Mouse (Mus musculus): ENCODE results near the gene Zcchc2.

Gene Zcchc2

DNA sequence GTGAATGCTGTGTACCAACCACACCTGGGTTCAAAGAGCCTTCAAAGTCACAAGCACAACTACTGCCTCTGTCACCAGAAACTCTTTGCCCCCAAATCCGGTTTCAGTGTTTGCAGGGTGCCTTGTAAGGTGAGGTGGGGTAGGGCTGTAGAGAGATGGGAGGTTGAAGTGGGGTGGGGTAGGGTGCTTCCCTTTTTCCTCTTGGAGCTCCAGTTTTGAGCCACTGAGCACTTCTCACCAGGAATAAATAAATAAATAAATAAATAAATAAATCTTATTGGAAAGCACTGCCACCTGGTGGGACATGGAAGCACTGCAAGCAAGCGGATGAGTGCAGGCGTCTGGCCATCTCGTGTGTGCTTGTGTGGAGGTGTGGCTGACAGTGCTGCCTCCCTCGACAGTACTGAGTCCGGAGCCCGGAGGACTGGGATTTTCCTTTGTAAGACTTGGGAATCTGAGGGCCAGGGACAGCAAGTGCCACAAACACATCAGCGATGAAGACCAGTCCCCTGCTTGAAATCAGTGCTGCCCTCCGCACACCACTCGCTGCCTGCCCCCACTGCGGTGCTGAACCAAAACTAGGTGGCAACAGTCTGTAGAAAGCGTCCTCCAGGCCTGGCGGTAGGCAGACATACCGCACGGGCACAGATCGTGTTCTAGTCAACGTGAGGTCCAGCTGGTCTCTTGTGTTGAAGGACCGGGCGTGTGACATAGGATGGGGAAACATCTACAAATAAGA is 46.8 kb downstream of the Zcchc2 start:
- DNase-seq (ENCODE audit: low spot score), result peak; percentile 42

DNA sequence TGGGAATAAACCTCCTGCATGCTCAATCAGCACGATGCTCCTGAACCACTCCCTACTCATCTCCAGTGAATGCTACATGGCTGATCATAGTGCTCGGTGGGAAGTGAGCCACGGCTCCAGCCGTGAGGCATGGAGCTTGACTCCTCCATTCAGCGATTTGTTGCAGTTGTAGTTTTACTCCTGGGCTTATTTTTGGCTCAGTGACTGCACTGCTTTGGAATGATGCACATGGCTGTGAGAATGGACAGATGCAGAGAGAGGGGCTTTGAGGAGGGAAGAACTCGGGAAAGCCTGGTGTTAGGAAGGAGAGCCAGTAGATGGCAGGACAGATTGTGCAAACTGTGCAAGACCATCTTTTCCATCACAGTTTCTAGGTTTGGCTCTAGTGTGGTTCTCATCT is 49.1 kb downstream of the Zcchc2 start:
- DNase-seq (ENCODE audit: low spot score), result no peak

DNA sequence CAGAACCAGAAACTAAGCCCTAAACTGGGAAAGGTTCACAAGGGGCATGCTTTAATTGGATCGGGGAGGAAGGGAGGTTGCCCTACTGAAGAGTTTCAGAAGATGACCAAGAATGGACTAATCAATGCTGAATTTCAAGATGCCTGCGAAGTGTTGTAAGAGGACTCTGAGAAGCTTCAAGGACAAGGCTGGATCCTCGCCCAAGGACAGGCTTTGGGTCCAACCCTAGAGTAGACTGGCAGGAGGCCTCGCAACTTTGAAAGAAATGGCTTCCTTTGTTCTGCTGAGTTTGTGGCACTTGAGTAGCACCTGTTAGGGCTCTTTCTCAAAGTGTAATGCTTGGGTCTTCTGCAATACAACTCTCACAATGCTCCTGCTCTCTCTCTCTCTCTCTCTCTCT is 50.1 kb downstream of the Zcchc2 start:
- no peak for DNase-seq (ENCODE audit: low spot score)

DNA sequence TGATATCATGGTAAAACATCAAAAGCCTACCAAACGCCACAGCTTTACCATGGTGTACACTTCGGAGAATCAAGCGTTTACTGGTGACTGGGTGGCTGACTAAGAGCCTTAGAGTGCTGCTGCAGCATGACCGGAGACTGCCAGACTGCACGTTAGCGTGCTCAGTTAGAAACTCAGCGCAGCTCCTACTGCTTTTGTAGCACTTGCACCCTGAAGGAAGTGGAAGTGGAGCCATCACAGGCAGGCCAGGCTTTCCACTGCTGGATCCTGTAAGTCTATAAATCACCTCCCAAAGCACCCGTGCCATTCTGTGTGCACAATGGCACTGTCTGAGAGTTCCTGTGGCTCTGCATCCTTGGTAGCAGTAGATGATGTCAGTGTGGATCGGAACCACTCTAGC is 52.0 kb downstream of the Zcchc2 start:
- DNase-seq (ENCODE audit: low spot score), result no peak

DNA sequence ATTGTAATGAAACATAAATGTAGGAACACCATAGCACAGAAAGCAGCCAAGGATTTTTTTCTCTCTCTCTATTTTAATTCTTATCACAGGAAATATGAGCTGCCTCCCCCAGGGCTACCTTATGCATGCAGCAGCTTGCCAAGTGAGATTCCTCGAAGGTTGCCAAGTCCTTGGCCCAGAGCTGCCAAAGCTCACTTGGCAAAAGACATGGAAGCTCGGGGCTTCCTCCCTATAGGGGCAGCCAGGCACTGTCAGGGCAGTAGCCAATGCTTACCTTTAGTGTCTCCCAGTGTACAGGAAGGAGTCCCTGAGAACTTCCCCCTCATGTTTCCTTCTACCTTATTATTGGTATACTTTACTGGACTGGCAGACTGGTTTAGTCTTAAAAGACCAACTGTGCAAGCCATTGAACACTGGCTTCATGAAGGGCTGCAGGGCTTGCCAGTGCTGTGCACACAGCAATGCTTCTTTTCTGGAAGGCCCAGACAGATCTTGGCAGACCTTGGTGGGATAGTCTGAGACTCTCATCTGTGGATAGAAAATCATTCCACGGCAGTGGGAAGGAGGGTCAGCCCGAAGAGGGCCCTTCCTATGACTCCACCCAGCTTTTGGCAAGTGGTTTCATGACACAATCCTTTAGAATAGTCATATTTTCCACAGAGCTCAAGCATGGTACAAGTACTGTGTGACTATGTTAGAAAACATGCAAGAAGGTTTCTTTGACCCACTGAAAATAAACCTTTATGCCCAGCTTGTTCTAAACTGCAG is 53.0 kb downstream of the Zcchc2 start:
- DNase-seq (ENCODE audit: low spot score), result no peak

DNA sequence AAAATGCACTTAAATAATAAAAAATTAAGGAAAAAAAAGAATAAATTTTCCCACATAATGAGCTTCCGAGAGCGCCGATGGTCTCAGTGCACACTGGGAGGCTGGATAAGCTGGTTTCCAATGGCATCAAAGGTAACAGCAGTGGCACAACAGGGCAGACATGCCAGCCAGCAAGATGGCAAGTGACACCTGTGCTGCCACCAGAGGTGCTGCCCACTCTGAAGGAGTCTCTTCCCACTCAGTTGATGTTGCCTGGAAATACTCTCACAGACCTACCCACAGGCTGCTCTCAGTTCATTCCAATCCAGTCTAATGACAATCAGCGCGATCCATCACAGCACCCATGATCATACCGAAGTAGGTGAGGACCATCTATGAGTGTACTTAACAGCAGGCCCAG is 58.8 kb downstream of the Zcchc2 start:
- DNase-seq (ENCODE audit: low spot score), result no peak

DNA sequence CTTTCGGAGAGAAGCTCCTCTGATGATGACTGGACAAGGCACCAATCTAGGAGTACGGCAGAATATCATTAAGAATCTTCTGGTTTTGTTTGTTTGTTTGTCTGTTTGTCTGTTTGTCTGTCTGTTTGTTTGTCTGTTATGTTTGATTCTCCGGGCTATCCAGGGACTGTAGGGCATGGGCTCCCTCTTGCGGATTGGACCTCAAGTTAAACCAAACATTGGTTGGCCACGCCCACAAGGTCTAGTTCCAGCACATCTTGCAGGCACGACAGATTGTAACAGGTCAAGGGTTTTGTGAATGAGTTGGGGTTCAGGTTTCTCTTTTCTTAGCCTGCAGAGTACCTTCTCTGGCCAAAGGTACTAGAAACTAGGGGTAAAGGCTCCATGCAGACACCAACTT is 64.8 kb downstream of the Zcchc2 start:
- no peak for DNase-seq (ENCODE audit: low spot score)

DNA sequence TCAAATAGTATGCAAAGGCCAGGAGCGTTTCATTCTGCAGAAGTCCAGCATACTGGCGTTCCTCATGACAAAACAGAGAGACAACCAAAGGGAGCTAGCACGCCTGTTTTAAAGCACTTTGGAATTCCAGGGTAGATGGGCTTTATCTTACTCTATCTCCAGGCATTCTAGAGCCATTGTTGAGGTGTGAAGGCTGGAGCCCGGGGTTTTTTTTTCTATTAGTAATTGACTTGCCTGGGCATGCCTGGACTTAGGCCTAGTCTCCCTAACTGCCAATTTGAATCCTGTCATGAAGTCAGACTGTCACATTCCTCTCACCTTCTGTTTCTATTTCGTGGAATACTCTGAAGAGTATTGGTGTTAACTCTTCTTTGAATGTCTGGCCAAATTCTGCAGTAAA is 68.1 kb downstream of the Zcchc2 start:
- DNase-seq (ENCODE audit: low spot score), result no peak

DNA sequence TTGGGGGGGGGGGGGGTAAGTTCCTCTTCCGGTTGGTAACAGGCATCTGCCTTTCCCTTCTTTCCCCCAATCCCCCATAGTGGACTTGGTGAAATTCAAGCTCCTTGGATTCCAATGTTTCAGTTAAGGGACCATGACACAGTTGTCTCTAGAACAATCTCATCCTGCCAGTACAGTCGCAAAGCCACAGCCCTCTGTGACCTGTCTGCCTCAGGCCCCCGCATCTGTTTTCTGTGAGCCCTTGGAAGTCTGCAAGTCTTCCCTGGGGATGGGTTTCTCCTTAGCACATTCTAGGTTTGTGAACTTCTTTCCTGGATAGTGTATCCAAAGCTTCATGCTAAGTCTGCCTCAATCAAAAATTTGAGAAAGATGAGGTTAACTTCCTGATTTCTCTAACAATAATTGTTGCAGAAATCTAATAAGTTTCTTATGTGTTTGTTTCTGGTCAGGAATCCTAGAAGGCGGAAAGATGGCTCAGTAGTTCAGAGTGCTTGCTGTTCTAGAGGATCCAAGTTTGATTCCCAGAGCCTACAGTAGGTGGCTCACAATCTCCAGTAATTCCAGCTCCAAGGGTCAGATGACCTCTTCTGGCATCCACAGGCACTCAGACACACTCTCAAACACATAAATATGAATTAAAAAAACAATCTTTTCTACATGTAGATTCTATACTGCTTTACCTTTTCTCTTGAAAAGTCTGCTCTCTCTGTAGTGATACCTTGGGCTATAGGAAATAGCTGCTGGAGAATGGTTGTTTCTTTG is 69.5 kb downstream of the Zcchc2 start:
- DNase-seq (ENCODE audit: low spot score), result no peak

DNA sequence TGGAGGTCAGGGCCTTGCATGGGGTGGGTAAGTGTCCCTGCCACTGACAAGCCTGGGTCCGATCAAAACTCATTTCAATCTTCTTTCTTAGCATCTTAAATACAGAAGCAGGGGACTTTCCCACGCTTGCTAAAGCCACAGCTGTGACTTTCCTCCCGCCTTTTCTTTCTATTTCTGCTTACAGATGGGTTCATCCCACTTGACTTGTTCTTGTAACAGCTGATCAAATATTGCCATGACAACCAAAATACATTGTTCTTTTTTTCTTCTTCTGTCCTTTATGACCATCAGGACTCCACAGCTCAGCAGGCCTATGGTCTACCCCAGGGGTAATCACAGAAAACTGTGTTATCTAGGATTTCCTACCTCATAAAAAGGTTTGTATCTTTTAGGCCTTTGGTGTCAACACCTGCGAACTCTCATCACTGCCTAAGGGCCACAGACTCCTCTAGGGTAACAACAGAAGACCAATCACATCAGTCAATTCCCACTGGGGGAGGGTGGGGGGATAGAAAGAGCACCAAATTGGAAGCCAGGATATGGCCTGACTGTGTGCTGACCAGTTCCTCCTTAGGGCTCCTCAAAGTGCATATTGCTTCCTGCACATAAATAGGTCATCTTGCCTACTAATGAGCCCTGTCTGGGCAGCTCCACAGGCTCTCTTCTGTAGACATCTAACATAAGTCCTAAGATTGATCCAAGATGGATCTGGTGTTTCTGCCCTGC is 71.1 kb downstream of the Zcchc2 start:
- DNase-seq (ENCODE audit: low spot score), result no peak

DNA sequence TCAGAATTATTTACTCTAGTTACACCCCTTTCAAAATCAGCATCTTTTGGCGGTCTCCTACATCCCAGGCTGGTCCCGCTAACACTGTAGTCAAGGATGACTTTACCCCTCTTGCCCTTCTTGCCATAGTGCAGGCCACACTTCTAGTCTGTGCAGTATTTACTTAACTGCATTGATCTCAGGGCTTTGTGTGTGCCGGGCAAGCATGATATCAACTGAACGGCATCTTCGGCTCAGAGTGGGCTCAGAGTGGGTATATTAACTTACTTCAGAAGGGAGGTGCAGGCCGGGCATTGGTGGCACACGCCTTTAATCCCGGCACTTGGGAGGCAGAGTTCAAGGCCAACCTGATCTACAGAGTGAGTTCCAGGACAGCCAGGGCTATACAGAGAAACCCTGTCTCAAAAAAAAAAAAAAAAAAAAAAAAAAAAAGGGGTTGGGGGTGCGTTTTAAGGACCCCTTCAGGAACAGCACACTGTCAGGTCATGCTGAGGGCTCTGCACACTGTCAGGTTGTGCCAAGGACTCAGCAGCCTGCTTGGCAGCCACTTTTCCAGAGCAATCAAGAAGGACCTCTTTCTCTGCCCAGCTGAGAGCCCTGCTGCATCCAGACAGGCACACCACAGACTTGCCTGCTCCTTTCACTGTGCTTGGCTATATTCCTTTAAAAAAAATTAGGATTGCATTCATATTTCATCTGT is 72.8 kb downstream of the Zcchc2 start:
- DNase-seq (ENCODE audit: low spot score), result no peak

DNA sequence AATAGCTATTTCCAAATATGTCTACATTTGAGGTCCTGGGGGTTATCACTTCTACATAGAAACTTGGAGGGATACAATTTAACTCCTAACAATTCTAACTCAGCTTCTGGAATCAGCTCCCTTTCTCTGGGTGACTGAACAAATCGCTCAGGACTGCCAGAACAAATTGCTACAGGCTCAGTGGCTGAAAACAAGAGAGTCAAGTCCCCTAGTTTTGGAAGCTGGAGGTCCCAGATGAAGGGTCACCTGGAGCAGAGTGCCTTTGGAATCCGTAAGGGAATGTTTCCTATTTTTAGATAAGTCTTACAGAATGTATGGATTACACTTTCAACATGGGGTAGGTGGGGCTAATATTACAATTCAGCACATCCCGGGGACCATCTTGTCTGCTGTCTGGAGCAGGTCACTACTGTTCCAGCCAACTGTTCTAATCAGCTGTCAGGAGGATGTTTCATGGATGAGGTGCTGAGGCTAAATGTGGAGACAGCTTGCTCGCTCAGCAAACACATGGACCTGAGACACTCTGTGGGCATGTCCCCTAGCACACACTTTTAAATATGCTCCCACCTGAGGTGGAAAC is 73.5 kb downstream of the Zcchc2 start:
- DNase-seq (ENCODE audit: low spot score), result no peak

DNA sequence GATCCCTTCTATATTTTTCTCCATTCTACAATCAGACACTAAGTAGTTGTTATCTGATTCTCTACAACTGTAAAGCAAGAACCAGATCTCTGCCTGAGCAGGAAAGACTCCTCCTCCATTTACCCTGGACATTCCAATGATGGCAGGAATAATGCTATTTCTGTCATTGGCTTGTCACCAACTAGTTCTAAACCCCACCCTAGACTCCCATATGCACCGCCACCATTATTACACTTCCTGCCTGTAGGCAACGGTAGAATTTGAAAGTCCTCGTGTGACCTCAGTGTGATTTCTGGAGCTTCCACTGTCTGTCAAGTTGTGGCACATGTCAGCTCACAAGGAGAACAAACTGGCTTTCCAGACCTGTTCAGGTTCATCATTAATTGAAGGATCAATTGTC is 74.1 kb downstream of the Zcchc2 start:
- no peak for DNase-seq (ENCODE audit: low spot score)

DNA sequence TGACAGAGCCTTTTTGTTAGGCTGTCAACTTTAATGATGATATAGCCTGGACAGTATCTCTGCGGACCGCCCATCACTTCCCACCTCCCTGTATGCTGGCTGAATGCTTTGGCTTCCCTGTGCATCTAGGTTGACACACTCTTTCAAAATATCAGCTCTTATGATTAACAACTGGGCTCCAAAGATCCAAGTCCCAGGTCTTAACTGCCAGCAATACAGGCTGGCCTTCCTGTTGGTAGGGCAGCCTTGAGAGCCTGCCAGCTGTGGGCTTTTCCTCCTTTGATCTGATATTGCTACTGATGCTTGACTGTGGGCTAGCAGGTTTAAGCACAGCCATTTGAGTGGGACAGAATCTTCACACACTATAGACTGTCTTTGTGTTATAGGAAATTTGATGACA is 74.5 kb downstream of the Zcchc2 start:
- DNase-seq (ENCODE audit: low spot score), result no peak

DNA sequence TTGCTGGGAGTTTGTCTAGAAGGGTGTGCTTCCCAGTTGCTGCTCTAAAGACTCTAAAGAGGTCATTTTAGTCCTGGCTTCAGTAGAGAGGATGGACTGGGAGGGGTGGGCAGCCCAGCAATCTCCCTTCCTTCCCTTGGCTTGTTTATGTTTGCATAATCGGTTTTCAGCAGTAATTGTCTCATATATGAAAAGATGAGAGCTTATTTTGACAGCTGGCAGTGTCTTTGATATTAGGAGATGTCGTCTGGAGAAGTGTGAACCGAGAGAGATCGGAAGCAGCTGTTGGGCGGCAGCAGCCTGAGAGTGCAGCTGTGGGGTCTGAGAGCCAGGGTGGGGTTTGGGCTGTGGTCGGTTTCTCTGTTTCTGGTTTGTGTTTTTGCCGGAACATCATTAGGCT is 75.5 kb downstream of the Zcchc2 start:
- DNase-seq (ENCODE audit: low spot score), result no peak

DNA sequence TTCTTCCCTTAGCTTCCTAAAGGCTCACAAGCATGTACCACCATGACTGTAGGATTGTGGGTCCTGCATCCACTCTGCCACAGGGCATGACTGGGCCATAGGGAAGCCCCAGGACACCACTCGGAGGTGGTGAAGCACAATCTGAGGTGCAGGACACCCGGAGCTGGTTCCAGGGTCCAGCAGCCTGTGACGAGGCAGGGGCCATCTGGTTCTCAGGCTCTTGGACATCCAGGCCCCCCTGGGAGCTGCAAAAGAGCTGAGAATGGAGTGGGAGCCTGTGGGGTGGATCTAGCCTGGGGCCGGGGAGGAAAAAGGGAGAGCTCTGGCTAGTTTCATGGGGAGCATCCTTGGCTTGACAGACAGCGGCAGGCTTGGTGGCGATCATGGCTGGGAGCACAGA is 77.1 kb downstream of the Zcchc2 start:
- no peak for DNase-seq (ENCODE audit: low spot score)

DNA sequence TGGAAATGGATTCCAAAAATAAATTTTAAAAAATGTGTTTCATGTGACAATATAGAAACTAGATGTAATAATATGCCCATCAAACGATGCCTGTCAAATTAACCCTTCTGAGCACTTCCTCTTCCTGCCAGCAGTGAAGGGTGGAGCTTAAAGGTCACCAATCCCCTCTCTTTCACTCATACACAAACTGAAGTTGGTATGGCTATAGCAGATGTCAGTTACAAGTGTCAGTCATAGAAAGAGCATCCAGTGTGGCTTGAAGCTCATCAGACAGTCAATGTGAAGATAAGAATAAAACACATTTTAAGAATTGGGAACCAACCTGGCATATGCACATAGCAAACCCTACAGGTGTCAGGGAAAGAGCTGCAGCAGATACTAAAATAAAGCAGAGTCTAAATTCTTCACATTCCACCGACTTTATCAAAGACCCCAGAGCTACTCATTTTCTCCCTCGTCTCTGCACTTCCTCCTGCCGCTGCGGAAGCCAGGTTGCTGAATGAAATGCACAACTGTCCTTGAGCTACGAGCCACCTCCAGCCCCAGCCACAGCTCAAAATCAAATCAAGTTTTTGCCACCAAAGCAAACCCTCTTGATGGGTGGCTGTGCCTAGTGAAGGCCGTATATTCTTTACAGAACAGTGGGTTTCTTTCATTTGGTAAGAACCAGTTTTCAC is 79.8 kb downstream of the Zcchc2 start:
- no peak for DNase-seq (ENCODE audit: low spot score)

DNA sequence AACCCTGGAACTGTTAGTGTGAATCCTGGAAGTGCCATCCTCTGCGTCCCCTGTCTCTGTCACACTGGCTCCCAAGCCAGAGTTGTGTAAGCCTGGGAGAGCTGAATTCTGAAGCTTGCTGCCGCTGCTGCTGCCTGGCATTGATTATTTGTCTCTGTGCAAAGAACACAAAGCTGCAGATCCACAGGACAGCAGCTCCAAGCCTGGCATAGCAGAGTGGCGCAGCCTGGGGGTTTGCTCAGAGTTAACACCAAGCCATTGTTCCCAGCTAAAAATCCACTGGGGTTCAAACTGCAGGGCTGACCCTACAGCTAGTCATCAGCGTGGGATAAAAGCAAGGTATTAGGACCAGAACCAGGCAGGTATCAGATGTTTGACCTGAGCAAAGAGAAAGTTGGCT is 80.6 kb downstream of the Zcchc2 start:
- DNase-seq (ENCODE audit: low spot score), result no peak

DNA sequence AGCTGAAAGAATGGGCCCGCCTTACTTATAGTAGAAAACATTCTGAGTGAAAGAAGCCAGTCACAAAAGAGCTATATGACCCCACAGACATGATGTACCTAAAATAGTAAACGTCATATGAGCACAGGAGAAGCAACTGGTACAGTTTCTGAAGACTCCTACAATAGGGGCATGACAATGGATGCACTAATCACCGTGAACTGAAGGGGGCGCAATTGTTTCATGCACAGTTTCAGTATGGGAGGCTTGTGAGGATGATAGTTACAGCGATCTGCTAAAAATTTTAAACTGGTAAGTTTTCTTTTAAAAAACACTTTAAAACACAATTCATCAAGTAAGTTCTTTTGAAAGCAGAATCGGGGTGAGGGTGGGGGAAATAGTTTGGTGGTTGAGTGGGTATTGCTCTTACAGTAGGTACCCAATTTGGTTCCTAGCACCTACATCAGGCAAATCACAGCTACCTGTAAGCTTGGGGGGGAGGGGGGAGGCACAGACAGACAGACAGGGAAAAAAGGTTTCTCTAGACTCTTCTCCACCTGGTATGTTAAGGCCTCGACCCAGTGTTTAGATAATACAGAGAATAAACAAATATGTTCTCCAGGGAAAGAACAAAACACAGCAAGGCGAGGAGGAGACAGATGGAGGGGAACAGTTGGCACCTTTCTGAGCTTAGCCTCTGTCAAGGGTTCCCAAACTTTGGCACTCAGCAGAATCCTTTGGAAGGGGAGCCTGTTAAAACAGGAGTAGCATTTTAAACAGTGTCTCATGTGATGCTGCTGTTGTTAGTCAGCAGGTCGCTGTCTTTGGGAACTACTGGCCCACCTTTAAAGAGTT is 81.2 kb downstream of the Zcchc2 start:
- DNase-seq (ENCODE audit: low spot score), result peak; percentile 37

DNA sequence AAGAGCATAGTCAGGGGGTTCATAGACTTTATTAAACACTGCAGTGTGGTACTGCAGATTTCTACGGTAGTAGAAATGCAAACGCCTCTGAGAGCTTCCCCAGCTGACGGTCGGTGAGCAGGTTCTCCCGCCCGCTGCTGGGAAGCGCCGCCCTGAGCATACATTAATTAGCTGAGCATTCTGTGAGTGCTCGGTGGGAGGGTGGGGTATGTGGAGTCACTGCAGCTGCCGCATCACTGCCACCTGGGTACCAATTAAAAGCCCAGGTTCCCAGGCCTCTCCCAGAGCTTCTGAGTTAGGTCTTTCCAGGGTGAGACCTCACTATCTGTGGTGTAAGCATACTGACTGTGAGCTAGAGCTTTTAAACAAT is 81.8 kb downstream of the Zcchc2 start:
- DNase-seq (ENCODE audit: low spot score), result no peak
